Mouse (Mus musculus): ENCODE measurements around the gene Pnlip.

Gene Pnlip

DNA sequence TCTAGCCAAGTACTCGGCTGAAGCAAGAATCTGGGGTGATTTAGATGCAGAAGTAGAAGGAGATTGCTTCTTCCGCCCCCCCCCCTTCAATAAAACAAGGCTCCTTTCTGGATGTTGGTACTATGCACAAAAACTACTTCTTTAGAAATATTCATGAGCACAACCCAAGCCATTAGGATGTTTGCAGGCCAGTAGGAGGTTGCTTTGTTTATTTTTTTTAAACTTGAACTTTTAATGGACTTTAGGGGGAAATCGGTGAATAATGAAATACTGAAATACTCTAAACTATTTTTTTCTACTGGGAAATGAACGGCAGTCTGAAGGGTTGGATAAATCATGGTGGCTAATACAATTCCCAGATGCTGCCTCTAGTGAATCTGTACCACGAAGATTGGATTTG is at the start of gene Pnlip:
TSS of gene Pnlip (plus strand) at position 301 of the 400 bp plus-strand sequence.
- no peak for DNase-seq (ENCODE audit: low spot score)

DNA sequence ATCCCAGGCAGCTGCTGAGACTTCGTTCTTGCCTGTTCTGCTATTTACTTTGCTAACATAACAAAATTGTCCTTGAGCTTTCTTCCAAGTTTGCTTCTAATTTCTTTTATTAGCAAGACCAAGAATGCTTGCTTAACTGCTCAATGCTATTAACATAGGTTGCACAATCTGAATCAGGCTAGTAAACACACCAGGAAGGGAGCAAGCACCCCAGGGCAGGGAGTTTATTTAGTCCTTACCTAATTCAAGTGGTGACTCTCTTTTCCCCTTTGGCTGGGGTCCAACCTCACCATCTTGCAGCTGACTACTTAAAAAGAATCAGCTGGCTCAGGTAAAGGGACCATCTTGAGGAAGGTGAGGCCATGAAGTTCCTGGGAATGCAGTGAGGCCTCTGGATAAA is 42.6 kb upstream of the Pnlip start:
- no peak for DNase-seq (ENCODE audit: low spot score)

DNA sequence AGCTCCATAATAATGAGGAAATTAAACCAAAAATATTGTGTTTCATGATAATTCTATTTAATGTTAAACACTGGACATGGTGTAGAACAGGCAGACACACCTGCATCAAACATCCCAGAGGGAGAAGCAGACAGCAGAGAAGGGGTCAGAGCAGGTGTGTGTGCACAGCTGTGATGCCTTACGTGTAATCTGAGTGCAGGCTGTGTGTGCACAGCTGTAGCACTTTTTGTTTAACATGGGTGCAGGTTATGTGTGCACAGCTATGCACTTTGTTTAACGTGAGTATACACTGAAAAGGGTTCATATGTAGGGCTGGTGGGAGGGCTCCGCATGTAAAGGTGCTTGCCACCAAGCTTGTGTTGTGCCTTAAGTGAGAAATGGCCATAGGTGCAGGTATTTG is 39.6 kb upstream of the Pnlip start:
- no peak for DNase-seq (ENCODE audit: low spot score)

DNA sequence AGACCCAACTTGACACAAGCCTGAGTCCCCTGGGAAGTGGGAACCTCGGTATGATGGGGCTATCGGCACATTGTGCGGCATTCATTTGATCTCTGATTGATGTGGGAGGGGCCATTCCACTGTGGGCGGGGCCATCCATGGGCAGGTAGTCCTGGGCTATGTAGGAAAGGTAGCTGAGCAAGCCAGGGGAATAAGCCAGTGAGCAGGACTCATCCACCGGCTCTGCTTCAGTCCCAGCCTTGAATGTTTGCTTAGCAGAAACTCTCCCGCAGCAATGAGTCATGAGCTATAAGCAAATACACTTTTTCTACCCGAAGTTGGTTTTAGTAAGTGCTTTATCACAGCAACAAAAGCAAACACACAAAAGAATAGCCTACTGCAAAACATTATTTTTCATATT is 35.7 kb upstream of the Pnlip start:
- DNase-seq (ENCODE audit: low spot score): no peak

DNA sequence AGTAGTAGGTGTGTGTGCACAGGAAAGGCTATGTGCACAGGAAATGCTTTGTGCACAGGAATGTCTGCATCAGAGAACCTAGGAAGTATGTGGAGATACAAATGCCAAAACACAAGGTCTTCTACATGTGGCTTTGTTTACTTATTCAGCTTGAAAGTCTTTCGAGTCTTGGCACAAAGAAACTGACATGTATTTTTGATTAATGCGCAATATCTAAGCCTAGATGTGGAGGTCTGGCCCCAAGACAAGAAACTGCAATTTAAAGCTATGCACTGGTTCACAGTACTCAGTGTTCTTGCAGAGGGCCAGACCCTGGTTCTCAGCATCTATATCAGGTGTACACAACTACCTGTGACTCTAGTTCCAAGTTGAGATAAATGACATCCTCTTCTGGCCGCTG is 31.6 kb upstream of the Pnlip start:
- no peak for DNase-seq (ENCODE audit: low spot score)

DNA sequence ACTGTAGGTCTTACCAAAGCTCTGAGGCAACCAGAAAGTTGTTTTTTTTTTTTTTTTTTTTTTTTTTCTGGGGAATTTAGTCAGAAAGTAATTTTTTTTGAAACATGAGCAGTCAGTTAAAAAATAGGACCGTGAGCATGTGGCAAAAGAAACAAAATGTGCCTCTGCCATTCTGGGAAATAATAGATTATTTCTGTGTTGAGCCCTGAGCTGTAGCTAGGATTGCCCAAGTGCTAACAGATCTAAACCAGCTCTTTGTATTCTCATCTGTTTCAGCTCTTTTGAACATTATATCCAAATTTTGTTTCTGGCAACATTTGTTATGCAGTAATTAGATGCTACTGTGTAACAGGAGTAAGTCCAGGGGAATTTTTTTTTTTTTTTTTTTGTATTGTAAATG is 30.7 kb upstream of the Pnlip start:
- DNase-seq (ENCODE audit: low spot score): no peak

DNA sequence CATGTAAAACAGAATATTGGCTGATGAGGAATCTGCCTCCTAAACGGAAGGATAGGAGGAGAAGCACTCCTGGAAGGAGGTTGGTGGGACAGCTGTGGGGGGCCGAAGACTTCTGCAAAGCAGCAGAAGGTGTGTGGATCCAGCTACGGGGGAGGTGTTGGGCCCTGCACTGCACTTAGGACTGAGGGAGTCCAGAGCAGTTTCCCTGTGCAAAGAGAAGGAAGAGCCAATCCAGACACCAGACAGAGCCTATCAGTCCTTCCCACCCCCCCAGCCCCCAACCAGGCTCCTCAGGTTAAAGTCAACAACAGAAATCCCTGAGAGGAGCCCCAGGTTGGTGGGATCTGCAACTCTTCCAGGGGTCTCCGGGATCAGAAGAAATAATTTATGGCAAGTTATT is 27.5 kb upstream of the Pnlip start:
- DNase-seq (ENCODE audit: low spot score): no peak

DNA sequence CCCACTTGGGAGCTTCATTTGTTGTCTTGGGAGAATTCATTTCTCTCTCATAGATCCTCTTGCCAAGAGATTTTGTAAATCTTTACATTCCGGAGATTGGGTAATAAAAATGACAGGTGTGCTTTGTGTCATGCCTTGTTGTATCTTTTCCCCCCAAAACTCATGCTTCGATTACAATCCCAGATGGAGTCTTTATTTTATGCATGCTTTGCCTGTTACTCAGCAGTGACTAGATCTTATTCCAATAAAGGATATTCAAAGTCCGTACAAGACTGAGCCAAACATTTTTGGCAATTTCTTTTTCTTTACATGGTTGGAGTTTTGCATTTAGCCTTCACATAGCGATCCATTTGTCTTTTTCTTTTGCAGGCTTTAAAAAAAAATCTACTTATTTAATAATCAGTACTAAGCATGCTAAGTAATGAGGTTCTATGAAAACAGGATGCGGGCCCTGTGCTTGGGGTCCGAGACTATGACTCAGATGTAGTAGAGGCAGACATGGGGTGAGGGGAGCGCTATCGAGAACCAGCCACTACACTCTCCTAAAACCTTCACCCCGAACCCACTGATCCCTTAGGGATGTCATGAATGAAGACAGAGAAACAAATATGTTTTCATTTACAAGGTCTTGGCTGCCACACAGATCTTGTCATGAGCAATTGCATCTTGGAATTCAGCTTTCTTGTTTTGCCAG is 26.9 kb upstream of the Pnlip start:
- DNase-seq (ENCODE audit: low spot score): no peak

DNA sequence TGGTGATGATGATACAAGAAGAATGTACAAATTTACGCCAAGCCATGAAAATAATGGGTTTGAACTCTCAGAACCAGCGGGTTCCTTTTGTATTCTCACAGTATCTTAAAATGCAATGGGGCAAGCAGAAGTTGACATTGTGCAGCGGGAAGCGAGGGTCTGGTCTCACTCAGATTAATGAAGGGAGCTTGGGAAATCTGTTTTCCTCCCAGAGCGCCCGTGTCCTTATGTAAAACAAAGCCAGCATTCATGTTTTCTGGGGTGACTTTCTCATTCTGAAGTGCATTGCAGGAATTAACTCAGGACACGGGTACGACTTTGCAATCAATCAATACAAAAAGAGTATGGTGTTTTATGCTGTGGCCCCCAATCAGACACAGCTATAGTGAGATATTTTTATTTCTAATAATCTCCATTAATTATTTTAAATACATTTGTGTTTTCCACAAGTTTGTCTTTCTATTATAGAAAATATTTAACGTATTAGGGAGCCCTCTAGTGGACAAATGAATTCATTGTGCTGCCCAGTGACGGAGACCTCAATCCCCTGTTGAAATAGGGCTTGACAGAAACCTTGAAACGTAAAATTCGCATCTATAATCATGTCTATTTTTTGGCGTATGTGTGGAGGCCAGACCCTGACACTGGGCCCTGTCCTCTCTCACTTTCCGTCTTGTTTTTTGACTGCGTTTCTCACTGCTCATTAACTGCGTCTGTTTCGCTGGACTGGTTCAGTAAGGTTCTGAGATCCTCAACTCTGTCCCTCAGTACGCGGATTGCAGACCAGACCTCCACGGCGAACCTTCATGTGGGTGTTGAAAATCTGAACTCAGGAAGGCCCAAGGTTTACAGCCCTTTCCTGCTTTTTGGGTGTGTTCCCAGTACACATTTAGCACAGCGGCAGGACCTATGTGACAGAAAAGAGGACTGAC is 24.6 kb upstream of the Pnlip start:
- peak; percentile 12 for DNase-seq (ENCODE audit: low spot score)

DNA sequence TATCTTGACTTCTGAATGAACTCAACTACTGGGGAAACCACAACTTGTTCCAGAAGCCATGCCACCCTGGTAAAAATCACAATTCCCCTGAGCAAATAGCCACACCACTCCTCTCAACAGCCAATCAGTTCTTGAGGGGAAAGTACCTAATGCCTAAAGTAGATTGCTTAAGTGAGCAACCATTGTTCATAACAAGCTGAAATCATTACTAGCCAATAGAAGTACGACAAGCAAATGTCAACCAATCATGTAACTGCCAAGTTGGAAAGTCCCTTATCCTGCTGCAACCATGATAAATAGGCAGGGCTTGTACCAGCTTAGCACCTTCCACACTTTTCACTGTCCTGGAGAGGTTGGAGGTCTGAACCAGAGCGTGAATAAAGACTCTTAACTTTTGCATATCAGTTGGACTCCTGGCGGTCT is 22.9 kb upstream of the Pnlip start:
- no peak for DNase-seq (ENCODE audit: low spot score)

DNA sequence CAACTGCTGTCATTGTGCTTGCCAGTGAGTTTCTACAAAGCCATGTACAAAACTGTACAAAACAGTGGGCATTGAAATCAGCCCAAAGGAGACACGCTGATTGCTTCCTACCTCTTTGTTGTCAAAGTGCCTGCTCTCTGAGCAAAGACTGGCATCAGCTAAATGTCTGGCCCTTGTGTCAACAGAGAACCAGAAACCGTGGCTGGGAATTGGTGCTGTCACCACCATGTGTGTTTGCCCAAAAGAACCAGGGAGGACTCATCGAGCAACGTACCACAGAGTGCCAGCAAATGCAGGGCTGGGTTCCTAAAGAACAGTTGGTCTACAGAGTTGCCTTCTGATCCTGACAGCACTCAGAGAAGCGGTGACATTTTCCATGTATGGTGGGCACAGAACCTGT is 2.3 kb upstream of the Pnlip start:
- DNase-seq (ENCODE audit: low spot score): no peak

DNA sequence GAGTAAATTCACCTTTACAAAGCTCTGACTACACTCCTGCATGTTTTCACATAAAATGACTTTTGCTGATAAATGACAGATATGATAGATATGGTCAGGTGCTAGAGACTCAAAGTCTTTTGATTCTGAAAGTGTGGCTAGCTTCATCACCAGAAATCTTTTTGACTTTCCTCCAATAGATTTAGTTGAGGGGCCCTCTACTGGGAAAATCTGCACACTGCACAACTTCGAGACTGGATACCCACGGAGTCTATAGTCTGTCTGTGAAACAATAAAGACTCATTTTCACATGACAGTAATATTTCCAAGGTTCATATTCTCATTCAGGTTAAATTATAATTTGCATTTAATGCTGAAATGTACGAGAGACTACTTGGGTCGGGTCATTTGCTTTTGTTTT is 9.8 kb downstream of the Pnlip start:
- no peak for DNase-seq (ENCODE audit: low spot score)

DNA sequence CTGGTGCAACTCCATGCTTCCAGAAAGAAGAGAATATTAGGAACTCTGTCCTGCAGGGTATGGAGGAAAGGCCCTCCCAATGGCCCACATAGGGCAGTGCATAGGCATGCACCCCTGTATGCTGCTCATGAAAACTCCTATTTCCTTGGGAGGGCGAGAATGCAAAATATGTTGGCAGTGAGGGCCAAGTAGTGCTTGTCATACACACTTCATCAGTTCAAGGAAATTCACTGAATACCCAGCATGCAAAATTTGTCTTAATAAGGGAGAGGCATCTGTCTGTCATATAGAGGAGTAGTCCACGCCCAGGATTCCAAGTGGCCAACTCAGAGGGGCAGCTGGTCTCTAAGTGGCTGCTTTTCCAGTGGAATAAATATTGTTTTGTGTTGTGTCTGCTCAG is 11.0 kb downstream of the Pnlip start:
- DNase-seq (ENCODE audit: low spot score): no peak

DNA sequence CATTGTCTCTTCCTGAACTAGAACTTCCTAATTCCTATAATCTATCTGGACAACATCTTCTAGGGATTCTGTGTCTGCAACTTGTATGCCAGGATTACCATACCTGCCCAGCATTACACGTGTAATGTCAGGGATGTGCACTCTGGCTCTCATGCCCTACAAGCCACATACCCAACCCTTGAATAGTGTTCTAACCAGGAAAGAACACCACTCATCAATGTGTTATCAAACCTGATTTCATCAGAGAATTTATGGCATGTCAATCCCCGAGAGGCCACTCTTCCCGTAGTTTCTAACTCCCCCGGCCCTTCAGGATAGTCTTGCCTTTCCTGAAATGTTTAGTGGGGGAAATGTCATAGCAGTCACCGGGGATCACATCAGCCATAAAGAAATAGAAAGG is 12.6 kb downstream of the Pnlip start:
- DNase-seq (ENCODE audit: low spot score): no peak

DNA sequence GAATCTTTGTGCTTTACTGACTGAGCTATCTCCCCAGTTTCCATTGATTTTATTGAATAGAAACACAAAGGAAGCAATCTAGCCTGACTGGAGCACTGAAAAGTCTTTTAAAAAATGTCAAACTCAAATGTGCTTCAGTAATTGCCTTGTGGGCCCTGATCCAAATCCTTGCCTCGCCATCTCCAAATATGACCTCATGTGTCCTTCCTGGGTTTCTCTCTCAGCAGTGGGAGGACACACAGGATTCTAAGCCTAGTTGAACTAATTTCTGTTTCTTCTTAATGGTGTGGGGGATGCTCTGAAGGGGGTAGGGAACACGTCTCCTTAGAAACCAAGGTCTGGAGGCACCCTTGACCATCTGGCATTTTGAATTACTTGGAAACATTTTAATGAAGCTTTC is 22.3 kb downstream of the Pnlip start:
- no peak for DNase-seq (ENCODE audit: low spot score)

DNA sequence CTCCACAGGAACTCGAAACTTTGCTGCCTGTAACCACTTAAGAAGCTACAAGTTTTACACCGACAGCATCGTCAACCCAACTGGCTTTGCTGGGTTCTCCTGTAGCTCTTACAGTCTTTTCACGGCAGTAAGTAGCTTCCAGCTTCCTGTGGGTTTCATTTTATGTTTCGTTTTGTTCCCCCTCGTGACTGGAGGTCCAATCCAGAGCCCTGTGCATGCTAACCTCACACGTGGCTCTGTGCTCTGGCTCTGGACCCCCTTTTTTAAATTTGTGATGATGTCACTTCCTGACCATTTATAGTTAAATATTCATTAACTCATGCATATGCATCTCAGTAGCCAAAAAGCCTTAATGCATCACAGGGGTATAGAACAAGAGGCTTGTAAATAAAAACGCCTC is 24.8 kb downstream of the Pnlip start:
- DNase-seq (ENCODE audit: low spot score): no peak

DNA sequence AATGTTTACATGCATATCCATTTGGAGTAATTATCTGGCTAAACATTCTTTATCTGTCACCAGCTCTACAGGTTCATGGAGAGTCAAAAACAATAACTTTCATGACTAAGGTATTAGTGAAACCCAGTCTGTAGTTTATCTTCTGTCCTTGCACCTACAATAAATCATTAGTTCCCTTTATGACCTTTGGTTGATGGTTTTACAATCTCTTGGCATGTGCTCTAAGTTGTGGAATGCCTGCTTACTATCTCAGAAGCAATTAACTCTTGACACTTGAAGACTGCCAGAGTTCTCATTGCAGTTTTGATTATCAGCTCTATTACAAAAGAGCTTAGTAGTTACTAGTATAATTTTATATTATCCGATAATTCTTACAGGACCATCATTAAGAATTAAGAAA is 36.6 kb downstream of the Pnlip start:
- DNase-seq (ENCODE audit: low spot score): no peak

DNA sequence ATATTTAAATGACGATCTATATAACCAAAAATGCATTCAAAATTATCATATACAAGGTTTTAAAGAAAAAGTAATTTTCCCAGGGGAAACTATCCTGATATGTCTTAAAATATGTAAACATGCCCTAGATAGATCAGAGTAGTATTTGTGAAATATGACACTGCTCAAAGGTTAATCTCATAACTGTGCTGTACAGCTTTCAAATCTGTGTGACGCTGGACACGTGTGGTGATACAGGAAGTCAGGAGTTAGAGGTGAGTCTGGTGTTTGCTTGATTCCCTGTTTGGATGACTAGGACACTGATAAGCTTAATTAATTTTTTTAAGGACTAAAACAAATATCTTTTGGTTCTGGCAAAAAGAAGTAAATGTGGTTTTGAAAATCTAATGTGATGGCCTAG is 43.0 kb downstream of the Pnlip start:
- DNase-seq (ENCODE audit: low spot score): no peak

DNA sequence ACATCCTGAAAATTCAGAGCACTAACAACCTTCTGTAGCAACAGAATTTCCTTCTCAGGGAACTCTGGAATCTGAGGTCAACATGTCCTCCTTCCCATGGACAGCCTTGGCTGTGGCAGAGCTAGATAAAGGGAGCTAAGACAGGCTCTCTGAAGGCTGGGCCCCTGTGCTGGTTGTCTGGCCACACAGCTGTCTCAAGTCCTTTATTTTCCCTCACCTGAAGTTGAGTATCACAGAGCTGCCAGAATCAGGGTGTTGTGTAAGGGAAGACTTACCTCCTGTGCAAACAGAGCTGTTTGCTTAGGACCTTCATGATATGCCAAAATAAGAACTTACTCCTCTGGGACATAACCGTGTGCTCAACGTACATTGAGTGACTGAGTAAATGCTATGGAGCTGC is 43.9 kb downstream of the Pnlip start:
- no peak for DNase-seq (ENCODE audit: low spot score)

DNA sequence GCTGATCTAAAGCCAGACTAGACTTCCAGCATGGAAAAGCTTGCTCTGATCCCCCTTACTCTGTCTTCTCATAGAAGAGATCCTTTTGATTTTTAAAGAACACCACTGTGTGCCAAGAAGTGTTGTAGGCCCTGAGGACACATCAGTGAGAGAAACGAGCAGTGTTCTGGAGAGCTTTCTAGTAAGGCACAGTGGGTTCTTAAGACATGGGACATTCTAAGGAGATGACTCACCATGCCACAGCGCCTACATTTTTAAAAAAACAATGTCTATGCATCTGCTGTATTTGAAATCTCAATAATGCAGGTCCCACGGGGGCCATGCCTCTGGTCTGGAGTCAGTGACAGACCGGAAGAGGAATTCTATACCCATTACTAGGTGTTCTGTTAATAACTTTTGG is 52.3 kb downstream of the Pnlip start:
- no peak for DNase-seq (ENCODE audit: low spot score)

DNA sequence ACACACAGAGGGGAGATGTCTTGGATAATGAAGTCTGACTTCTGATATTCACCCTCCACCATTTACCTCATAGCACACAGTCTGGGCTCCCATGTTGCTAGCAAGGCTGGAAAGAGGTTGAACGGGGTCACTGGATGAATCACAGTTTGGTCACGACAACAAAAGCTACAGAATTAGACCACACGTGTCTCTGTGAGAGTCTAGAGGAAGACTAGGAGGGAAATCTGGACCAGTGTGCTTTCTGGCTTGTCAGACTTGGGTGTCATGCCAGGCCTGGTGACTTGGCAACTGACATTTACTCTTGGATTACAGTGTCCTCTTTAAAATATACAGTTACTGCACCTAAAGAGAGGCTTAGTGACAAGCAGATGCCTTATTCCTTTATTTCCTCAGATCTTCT is 56.3 kb downstream of the Pnlip start:
- DNase-seq (ENCODE audit: low spot score): no peak

DNA sequence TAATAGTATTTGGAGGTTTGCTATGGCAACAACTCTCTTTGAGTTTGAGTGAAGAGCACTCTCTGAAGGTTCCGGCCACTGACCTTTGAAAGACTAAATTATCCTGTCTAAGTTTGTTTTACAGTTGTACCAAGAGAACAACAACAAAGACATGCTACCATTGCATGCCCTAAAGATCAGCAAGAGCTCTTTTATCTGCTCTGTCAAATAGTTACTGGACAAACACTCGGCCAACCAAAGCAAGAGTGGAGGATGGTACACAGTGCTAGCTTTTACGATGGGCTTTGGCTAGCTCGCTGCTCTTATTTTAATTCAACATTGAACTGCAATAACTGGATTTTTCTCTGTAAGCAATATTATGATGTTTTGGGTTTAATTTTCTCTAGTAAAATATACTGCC is 65.6 kb downstream of the Pnlip start:
- no peak for DNase-seq (ENCODE audit: low spot score)

DNA sequence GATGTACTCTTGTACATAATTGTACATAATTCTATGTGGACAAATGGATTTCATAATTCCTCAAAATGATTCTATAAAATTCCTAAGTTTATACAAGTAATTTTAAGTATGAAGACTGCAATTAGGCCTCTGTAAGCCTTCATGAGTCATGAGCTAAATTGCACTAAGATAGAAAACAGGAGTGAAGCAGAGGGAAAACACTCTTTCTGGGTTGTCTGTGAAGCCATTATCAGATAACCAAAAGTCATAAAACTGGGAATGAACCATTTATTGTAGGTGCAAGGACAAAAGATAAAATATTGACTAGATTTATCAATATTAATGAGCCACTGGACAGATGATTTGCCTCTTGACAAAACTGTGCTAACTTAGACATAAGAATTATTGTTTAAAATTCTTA is 68.1 kb downstream of the Pnlip start:
- DNase-seq (ENCODE audit: low spot score): no peak

DNA sequence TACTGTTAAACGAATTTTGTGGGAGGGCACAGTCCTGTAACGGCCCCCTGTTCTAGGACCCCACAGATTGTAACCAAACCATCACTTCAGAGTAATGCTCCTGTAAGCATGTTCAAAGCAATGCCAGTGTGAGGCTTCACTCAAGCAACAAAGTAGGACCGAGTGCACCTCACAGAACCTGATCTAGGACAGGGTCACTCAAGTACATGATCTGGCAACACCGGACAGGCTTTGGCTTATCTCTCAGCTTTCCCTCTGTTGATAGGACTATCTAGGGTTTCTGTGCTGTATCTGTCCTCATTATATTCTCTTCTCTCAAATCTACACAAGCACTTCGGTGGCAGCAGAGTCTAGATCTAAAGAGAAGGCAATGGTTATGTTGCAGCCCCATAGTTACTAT is 74.3 kb downstream of the Pnlip start:
- no peak for DNase-seq (ENCODE audit: low spot score)
